Mouse (Mus musculus) thymus, adult 18-20 months (tissue): Measurements from ENCODE around the gene Pcnx.

ENCODE experiments used
- DNase-seq, 2 experiments: peaks; one replicate each; pipeline ENCODE4 v3.0.0; 2022; ENCODE audit warnings: mixed read lengths in 2 of 2

Gene Pcnx

DNA sequence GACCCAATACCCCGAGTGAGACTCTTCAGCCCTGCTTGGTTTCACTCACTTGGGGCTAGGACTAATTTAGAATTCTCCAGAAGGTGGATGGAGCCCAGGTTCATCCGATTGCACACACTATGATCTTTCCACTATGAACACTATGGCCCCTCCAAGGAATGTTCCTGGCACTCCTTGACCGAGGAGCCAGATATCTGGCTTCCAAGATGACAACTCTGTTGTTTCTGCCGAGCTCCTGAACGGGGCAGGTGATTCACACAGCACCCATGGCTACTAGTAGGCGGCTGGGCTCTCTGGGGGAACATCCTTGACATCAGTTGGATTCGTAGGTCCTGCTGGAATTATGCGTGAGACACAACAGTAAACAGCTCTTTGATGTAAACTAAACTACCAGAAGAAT, 4.8 kb upstream of the Pcnx start:
- DNase-seq: no peak

DNA sequence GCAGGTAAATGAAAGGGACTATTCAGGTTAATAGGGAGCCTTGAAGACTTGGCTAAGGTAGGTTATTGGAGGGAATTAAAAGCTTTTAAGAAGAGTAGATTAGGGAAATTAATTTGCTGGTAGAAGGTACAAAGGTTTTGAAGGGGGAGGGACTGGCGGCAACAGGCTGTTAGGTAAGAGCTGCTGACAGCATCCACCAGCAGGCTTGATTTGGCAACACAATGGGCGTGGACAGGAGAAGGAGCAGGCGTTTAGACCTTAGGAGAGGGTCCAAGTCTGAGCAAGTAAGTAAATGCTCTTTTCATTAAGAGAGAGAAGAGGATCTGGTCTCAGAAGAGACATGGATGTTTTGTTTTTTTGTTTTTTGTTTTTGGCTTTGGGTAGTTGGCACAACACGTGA, 3.1 kb upstream of the Pcnx start:
- no peak for DNase-seq

DNA sequence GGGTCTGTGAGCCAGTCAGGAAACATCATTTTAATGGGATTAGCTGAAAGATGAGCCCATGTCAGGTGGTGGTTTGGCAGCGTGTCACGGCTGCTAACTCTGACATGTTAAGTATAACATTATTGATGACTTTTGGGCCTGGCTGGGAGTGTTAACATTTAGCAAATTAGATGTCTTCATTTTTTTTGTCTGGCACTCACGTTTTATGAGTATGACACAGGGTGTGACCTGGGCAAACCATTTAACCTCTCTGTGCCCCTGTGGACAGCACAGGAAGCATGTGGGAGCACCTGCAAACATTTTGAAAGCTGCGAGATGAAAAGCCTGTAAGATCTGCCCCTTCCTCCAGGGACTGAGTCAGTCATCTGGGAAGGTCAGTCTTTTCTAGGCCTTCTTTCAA, 2.6 kb upstream of the Pcnx start:
- no peak for DNase-seq

DNA sequence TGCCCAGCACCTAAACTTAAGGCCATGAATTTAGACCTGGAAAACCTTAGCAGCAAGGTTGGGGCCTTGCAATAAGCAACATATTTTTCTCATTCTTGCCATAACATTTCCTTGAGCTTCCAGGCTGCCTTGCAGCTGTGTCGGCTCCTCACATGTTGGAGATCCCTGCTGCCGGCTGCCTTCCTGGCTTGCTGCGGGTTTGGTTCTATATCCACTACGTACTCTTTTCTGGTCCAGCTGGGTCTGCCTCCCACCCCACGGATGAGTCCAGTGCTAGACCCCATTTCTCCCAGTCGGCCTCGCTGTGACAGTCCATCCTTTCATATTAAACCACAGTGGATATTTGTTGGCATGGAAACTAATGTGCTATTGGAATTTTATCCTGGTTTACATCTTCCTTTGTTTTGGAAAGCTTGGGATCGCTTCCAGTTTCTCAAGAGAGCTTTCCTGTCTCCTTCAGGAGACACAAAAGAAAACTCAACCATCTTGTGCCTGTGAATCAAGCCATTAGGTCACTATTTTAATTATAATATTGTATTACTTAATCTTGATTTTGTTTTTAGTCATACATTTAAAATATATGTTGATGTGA, 1.7 kb upstream of the Pcnx start:
- no peak for DNase-seq

DNA sequence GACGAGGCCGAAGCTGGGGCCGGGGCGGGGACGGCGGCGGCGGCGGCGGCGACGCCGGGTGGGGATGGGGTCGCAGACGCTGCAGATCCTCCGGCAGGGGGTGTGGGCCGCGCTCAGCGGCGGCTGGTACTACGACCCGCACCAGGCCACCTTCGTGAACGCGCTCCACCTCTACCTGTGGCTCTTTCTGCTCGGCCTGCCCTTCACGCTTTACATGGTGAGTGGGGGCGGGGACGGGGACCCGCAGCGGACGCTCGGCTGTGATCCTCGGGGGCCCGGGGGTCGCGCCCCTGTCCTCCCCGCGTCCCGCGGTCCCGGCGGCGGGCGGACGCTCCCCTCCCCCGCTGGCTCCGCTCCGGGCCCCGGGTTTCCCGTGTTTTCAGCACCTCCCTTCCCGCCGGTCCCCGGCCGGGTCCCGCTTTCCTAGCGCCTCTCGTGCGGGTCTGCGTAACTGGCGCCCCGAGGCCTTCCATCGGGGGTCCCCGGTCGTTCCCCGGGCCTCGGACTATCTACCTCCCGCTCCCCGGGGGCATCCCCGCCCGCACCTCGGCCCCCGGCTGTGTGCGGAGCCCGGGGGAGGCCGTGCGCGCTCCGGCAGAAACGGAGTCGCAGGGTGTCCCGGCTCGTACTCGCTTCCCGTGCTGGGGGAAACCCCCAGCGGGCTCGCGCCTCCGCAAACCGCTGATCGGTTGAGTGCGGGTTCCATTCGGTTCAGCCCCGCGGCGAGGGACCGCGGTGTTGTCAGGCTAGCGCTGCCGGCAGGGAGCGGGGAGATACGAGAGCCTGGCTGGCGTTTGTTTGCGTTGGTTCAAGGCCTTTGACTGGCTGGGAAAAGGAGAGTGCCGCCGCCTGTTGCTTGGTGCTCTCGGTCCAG, 722 bp downstream of the Pcnx start:
- peak; percentile 57 to 63 for DNase-seq

DNA sequence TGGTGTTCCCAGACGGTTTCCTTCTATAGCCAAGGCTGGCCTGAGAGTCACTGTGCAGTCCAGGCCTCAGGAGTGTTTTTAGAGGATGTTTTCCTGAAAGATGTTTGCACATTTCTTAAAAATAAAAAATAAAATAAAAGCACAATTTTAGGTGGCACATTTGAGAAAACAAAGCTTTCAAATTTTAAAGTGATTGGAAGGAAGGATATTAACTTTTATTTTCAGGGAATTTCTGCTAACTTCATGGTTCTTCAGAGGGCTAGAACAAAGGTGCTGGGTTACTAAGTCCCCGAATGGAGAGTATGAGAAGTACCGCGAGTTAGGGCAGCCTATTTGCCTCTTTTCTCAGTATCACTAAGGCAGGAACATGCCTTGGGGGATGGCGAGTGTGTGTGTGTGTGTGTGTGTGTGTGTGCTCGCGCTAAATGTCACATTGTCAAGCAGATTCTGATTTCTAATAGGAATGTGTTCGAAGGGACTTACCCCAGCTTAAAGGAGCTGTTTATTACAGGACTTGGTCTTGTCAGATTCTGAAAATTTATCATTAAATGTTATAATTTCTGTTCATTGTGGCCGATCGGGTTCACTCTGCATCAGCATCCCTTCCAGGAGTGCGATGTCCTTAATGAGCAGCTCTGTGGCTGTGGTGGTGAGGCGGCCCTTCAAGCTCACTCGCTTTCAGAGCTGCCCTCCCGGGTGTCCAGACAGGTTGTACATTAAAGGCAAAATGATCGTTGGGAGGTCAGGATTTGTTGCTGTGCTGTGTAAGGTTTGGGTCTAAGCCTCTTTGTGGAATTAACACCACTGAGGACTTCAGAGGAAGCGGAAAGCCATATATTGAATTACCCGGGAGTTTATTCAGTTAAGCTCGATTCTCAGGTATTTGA, 1.6 kb downstream of the Pcnx start:
- DNase-seq: no peak

DNA sequence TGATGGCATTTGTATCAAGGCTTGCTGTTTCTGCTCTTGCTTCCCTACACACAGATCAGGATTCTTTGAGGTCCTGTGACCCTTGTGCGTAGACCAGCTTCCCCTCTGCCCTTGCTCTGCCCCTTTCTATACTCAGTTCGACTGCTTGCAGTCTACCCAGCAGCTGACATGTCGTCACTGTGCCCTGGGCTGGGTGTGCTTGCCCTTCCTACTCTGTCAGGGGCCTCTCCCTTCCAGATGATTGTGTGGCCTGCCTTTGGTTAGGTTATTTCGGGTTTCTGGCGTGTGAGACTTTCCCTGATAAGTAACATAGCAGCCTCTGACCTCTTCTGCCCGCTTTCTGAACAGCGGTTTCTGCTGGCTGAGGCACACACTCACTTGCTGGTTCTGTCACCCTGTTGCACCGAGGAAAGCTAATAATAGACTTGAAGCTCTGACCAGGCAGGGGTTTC, 2.6 kb downstream of the Pcnx start:
- no peak for DNase-seq

DNA sequence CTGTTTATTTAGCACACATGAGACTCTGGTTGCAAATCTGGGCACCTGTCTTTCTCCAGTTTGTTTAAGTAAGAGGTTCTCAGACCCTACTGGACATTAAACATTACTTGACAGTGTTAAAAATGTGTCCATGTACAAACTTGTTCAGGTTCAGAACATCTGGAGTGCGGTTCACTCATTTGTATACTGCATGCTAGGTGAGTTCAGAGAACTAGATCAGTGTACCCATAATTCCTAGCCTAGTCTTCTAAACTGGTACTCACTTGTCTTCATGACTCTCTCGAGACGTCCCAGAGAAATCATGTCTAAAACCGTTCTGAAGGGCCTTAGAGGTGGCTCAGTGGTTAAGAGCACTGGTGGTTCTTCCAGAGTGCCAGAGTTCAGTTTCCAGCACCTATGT, 4.1 kb downstream of the Pcnx start:
- no peak for DNase-seq

DNA sequence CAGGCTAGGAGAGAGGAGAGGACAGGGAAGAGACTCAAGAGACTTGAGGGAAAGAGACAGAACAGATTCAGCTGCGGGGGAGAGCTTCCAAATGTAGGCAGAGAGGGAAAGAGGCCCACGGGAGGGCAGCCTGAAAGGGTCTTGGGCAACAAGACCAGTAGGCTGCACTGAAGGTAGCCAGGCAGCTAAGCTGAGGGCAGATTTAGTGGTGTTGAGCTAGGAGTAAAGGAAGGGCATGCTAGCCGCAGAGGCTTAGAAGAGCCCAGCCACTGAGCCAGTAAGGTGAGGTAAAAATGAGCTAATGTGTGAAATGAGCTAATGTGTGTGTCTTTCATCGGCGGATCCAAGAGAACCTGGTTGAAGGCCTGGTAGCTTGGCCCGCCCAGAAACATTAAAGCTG, 5.4 kb downstream of the Pcnx start:
- no peak for DNase-seq

DNA sequence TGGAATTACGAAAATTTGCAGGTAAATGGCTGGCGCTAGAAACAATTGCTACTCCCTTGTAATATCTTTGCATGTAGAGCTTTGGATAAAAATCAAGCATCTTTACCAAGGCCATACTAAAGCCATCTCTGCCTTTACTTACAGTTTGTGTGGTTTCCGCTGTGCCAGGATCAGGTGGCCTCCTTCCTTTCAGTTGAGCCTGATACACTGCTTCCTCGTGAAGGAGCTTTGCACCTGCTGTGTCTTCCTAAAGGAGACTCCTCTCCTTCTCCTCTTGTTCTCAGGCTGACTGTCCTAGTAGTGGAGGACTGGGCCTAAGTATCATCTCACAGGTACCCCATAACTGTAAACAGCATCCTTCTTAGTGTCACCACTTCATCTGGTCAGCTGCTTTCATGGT, 7.5 kb downstream of the Pcnx start:
- no peak for DNase-seq

DNA sequence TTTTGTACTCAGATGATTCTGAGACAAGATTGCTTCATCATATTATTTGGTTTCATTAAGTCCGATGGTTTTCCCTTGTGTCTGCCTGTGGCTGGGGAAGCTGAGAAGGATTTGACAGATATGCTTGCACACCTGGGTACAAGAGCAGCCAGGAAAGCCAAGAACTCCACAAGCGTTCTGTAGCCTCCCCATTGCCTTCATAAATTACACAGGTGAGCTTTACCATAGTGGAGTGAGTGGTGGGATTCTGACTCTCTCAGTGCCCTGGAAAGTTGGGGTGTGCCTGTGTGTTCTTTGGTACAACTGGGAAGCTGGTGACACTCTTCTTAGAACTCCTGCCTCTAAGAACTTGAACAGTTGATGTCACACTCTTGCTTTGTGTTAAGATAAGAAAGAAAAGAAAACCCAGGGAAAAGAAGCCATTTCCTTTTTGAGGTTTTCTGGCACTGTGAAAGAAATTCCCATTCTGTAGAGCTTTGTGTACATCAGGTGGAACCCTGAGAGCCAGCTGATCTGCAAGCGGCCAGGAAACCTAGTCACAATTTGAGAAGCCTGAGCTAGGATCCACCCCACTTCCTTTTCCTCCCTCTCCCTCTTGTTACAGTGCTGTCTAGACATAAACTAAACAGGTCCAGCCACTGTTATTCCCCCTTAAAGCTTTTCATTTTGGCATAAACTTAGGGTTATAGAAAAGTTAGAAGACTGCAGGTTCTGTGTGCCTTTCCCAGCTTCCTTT, 9.6 kb downstream of the Pcnx start:
- DNase-seq: no peak

DNA sequence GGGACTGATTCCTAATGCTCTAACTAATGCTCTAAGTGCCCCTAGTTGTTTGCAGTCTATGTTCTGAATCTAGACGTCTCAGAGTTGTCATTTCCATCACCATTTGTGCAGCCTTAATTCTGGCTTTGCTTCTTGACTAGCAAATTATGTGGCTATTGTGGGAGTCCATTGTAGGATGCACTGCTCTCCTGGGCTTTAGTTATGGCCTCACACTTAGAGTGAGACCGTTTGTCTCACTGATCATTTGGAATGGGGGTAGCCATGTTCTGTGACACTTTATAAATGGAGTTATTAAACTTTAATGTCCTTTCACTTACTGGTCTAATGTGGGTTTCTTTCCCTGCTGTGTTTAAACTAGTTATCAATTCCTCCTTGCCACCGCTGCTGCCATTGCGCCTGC, 13.5 kb downstream of the Pcnx start:
- DNase-seq: no peak

DNA sequence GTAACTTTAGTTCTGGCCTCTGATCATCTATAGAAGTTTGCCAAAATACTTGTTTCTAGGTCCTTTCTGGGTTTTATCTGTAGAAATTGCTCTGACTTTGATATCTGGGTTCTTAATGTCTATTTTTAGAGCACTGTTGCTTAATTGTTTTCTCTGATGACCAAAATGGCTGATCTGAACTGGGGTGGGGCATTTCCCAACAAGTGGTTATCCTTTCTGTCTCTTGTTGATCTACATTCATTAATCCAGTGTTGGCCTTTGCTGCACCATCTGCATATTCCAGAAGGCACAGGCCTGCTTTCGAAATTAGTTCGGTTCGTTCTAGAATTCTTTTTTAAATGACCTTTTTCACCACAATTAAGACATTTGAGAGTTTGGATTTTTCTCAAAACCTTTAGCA, 20.3 kb downstream of the Pcnx start:
- DNase-seq: no peak

DNA sequence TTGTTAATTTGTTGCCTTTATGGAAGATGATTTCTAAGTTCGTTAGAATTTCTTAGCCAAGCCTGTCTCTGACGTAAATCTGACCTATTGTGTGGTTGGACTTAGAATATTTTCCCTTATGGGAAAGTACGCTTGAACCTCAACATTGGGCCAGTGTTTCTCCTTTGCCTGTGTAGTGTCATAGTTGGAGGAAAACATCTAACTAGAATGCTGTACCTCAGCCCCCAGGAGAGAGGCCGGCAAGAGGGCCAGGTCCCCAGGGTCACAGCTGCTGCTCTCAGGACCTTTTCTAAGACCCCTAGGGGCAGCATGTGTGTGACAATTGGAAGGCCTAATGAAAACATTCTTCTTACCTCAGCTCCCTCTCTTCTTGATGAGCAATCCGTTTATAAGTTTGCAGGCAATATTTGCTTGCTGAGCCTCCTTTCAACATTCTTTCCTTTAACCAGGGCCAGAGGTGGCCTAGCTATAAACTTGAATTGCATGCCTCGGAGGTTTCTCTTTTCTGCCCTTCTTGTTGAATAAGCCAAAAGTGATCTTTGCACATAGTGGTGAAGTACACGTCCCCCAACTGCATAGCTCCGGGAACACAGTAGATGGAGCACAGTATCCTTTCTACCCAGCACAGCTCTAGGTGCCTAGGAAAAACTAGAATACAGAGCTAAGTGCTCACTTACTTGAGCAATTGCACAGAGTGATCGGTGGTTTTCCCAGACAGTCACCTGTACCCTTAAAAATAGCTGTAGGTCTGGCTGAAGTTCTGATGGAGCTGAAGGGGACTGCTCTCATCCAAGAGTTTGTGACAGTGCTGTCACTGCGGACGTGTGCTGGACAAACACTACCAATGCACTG, 23.7 kb downstream of the Pcnx start:
- DNase-seq: no peak

DNA sequence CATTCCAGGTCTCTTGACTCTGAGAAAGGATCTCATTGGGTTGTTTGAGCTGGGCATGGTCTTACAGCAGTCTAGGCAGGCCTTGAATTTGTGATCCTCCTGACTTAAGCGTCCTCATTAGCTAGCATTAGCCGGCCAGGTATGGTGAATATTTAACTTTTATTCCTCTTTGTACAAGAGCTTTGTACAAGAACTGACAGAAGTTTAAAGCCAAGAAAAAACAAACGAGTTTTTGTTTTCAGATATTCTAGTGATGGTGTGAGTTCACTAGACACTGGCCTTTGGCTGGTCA, 24.2 kb downstream of the Pcnx start:
- no peak for DNase-seq

DNA sequence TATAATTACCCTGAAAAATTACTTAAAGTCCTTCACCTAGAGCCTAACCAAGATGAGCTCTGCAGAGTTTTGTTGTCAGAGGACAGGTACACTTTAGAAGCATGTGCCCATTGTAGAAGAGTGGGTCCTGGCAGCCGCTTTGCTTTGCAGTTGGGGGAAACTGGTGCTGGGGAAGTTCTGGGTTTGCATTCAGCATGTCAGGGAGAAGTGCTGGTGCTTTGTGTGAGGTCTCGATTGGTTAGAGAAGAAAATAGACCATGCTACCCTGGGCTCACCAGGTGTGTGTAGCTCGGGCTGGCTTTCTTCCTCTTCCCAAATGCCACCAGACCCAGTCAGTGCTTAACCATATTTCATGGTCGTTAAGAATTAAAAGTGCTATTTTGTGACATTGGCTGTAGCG, 25.2 kb downstream of the Pcnx start:
- no peak for DNase-seq

DNA sequence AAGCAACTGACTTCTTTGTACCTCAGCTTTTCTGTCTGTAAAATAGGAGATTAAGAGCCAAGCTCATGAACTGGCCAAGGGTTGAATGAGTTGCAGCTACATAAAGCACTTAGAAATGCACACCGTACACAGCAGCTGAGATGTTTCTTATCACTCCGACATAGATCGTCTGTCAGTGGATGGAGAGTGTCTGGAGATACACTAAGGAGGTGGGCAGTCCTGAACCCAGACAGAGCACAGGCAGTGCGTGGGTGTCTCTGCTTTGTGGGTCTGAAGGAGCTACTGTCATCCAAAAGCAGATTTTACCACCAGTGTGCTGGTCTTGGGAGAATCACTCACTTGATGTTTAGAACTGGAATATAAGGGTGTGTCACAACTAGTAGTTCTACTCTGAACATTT, 26.2 kb downstream of the Pcnx start:
- no peak for DNase-seq

DNA sequence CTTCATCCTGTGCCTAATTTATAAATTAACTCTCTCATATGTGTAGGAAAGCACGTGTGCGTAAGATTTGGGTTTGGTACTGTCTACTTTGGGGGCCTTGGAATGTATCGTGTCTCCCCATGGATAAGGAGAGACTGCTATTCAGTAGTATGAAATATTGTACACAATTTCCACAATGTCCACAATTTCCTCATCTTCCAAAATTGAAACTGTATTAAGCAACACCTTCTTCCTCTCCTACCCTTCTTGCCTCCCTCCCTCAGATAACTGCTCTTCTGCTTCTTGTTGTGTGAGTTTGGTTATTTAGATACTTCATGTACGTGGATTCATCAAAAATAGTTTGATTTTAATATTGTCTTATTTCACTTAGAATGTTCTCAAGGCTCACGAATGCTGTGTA, 29.1 kb downstream of the Pcnx start:
- DNase-seq: no peak

DNA sequence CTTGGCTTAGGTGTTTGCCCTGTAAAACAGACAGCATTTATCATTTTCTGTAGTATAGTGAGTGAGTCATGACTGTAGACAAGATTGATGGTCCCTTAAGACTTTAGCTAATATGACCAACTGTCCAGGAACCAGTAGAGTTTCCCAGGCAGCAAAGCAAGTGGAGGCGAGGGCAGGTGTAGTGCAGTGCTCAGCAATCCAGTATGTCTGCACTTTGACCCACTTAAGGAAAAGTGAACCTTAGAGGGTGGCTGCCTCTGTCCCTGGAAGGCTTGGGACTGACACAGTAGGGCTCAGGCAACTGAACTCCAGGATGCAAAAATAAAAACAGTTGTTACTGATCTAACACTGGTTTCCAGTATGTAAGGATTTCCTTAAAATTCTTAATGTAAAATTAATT, 32.1 kb downstream of the Pcnx start:
- no peak for DNase-seq

DNA sequence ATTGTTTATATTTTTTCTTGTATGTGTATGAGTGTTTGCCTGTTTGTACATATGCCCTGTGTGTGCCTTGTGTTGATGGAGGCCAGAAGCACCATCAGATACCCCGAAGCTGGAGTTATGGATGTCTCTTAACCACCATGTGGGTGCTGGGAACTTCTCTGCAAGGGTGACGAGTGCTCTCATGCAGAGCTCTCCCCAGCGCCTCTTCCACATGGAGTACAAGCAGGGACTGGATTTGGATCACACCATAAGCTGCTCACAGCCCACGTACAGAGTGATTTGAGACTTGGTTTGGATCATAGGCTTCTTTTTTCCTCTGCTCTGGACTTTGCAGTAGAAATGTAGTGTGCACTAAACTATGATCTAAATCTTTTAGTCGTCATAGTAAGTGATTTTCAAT, 34.5 kb downstream of the Pcnx start:
- no peak for DNase-seq

DNA sequence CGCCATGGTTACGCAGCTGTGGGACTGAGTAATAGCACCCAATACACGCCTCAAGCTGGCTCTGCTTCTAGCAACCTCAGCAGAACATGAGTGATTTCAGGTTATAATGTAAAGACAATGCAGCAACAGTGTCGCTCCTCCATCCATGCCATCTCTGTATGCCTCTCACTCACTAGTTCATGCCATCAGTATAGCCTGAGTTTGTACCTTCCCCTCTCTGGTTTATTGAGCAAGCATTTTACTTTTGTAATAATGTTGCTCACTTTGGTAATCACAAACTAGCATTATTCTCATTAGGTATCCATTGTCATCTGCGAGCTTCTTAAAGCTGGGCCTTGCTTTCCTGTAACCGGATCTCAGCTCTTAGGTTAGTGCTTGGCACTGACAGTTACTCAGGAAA, 36.2 kb downstream of the Pcnx start:
- DNase-seq: no peak

DNA sequence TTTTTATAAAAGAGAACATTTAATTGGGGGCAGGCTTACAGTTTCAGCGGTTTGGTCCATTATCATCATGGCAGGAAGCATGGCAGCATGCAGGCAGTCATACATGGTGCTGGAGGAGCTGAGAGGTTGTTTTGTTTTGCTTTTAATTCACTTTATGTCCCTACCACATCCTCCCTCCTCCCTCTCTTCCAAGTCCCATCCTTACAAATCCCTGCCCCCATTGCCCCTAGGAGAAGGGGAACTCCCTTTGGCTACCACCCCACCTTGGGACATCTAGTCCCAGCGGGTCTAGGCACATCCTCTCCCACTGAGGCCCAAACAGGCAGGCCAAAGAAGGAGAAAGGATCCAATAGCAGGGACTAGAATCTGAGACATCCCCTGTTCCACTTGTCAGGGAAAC, 44.6 kb downstream of the Pcnx start:
- no peak for DNase-seq
